Mouse (Mus musculus) lung, postnatal 14 days (tissue): Measurements from ENCODE around the gene Ctcf.

Experiments used
- DNase-seq: peaks from one replicate; pipeline ENCODE4 v3.0.0; 2021

The Ctcf gene

GRCm38 (mm10) chr8:105677891-105678290, 41.5 kb downstream of the Ctcf start:
- no peak for DNase-seq

GRCm38 (mm10) chr8:105685325-105685724, 49.0 kb downstream of the Ctcf start:
- DNase-seq, result no peak

GRCm38 (mm10) chr8:105685796-105686308, 49.5 kb downstream of the Ctcf start, which contains the start of gene Carmil2:
Gene Carmil2, plus strand, starts transcription at chr8:105686274.
- DNase-seq, result peak; percentile 80

- no peak for DNase-seq
These were observed 50.2 kb downstream of the Ctcf start for GRCm38 (mm10) chr8:105686551-105686950.

GRCm38 (mm10) chr8:105687512-105687911, 51.1 kb downstream of the Ctcf start:
- no peak for DNase-seq

- no peak for DNase-seq
These were observed 51.9 kb downstream of the Ctcf start for GRCm38 (mm10) chr8:105688242-105688752.

- no peak for DNase-seq
These were observed 53.1 kb downstream of the Ctcf start for GRCm38 (mm10) chr8:105689256-105689982.

- DNase-seq, result no peak
These were observed 53.6 kb downstream of the Ctcf start for GRCm38 (mm10) chr8:105689983-105690360.

GRCm38 (mm10) chr8:105690978-105691377, 54.6 kb downstream of the Ctcf start:
- DNase-seq, result no peak

- no peak for DNase-seq
These were observed 56.2 kb downstream of the Ctcf start for GRCm38 (mm10) chr8:105692449-105693182.

GRCm38 (mm10) chr8:105693648-105694047, 57.3 kb downstream of the Ctcf start:
- peak; percentile 75 for DNase-seq

GRCm38 (mm10) chr8:105694051-105694799, 57.9 kb downstream of the Ctcf start:
- DNase-seq, result no peak

GRCm38 (mm10) chr8:105695080-105695780, 58.9 kb downstream of the Ctcf start:
- no peak for DNase-seq

- DNase-seq, result no peak
These were observed 60.9 kb downstream of the Ctcf start for GRCm38 (mm10) chr8:105697196-105697780.

- no peak for DNase-seq
These were observed 62.4 kb downstream of the Ctcf start for GRCm38 (mm10) chr8:105698734-105699133.

GRCm38 (mm10) chr8:105699488-105700215, 63.3 kb downstream of the Ctcf start:
- no peak for DNase-seq

- DNase-seq, result peak; percentile 52
These were observed 64.2 kb downstream of the Ctcf start for GRCm38 (mm10) chr8:105700566-105700965.

GRCm38 (mm10) chr8:105700966-105701824, 64.8 kb downstream of the Ctcf start, which contains the start of the genes Acd and Pard6a:
Gene Acd, minus strand, starts transcription at chr8:105701102.
Gene Pard6a, plus strand, starts transcription at chr8:105701148.
- DNase-seq, result peak; percentile 98

- DNase-seq, result no peak
These were observed 65.6 kb downstream of the Ctcf start for GRCm38 (mm10) chr8:105702001-105702401.
